Mouse (Mus musculus): ENCODE measurements around the gene Gm29666. TPM values are rescaled to one million over a fixed set of nuclear protein-coding genes. Genes with fewer than 3 reads are reported as not detected.
"Not testable (repeated sequence)": the region's sequence is repeated elsewhere in the genome, so short reads cannot be mapped to it uniquely, and the experiment has no call there.

Gene Gm29666
- polyA plus RNA-seq, 2 experiments, result 0.40 to 1.1 TPM

DNA sequence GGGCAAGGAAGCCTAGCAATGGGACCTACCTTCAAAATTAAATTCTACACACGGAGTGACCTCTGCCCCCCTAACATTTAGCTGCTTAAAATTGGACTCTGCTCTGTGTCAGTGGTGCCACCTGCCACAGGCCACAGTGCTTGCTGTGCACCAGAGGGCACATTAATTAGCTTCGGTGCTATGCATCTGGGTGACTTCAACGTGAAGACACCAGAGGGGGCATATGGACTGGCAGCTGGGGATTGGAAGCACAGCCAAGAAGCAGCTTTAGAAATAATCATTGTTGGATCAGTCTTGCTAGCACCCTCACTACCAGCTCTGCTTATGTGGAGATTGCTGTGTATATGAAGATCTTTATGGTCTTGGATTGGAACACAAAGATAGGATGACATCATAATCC lies 6.6 kb downstream of the Gm29666 start:
- H3K4me3 ChIP-seq (replicated peaks; ENCODE audit: low read length), result no peak overlapping the region
- H3K9me3 ChIP-seq (ENCODE audit: control insufficient read depth, low read length), result no peaks in the 10 kb centered on the region
- H3K27me3 ChIP-seq (ENCODE audit: control insufficient read depth, insufficient read depth, low read length), result no peaks in the 10 kb centered on the region
- no peak for TF ChIP-seq POLR2A (IDR thresholded peaks at IDR 0.05; ENCODE audit: borderline replicate concordance, extremely low read depth, insufficient read depth, insufficient read length)
- ATAC-seq (ENCODE audit: low FRiP score, low read depth) (no peak), DNase-seq (ENCODE audit: low spot score) (no peak)
- WGBS, result 92% methylated on average over 3 of the region's 3 CpGs
- no peak overlapping the region for H3K4me2 ChIP-seq (replicated peaks; ENCODE audit: low read depth, low read length, severe bottlenecking)
- H3K4me1 ChIP-seq (ENCODE audit: control insufficient read depth, insufficient read depth, low read length), result no peaks in the 10 kb centered on the region
- no peaks in the 10 kb centered on the region for H3K36me3 ChIP-seq (ENCODE audit: control insufficient read depth, insufficient read depth, low read length)
- H3K9ac ChIP-seq (ENCODE audit: low read depth, low read length, severe bottlenecking), result no peak overlapping the region
- H3K27ac ChIP-seq (replicated peaks; ENCODE audit: low read depth, low read length), result no peak overlapping the region

DNA sequence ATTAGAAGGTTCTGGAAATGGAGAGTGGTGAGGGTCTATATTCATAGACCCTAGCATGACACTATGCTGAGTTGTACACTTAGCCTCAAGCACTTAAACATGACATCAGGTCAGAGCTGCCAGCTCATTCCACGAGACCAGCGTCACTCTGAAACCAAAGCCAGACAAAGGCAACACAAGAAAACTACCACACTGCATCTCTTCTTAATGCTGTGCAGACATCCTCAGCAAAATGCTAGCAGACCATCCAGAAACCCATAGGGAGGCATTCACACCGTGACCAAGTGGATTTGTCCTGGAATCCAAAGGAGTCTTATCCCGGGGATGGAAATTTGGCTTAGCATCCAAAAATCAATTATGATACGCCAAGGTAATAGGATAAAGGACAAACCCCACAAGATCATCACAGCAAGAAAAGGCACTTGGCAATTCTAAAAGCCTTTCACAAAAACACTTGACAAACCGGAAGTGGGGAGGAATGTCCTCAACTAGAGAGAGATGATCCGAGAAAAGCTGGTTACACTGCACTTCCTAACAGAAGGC lies 15.9 kb downstream of the Gm29666 start:
- TF ChIP-seq POLR2A (IDR thresholded peaks at IDR 0.05; ENCODE audit: borderline replicate concordance, extremely low read depth, insufficient read depth, insufficient read length), result no peak
- ATAC-seq (ENCODE audit: low FRiP score, low read depth) (no peak), DNase-seq (ENCODE audit: low spot score) (no peak)

DNA sequence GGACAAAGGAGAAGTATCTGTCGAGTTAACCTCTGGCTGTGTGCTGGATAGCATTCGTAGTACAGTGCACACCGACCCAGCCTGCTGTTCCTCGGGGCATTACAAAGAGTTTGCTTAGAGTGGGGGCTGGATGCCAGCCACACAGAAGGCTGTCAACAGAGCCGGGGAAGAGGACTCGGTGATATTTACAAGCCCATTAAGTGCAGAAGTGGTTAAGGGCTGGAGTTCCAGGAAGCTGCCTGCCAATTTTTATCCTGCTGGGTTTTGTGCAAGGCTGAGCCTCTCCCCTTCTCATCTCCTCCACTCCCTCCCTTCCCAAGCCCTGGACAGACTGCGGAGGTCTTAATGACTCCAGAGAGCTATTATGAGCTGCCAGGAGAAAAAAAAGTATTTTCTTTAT lies 21.8 kb downstream of the Gm29666 start:
- TF ChIP-seq POLR2A (IDR thresholded peaks at IDR 0.05; ENCODE audit: borderline replicate concordance, extremely low read depth, insufficient read depth, insufficient read length), result no peak

More for the DNA sequence above, 15.9 kb downstream of the Gm29666 start:
- Histone ChIP-seq H3K4me2 (replicated peaks; ENCODE audit: low read depth, low read length, severe bottlenecking) (no peak overlapping the region), H3K9ac (ENCODE audit: low read depth, low read length, severe bottlenecking) (no peak overlapping the region), H3K9me3 (ENCODE audit: control insufficient read depth, low read length) (no peaks in the 10 kb centered on the region), H3K4me3 (replicated peaks; ENCODE audit: low read length) (no peak overlapping the region), H3K36me3 (ENCODE audit: control insufficient read depth, insufficient read depth, low read length) (no peaks in the 10 kb centered on the region), H3K27ac (replicated peaks; ENCODE audit: low read depth, low read length) (no peak overlapping the region), H3K4me1 (ENCODE audit: control insufficient read depth, insufficient read depth, low read length) (no peaks in the 10 kb centered on the region; the same call in 1 of the 2 replicates), H3K27me3 (ENCODE audit: control insufficient read depth, insufficient read depth, low read length) (no peaks in the 10 kb centered on the region)
- WGBS, result 78% methylated on average over 7 of the region's 7 CpGs

DNA sequence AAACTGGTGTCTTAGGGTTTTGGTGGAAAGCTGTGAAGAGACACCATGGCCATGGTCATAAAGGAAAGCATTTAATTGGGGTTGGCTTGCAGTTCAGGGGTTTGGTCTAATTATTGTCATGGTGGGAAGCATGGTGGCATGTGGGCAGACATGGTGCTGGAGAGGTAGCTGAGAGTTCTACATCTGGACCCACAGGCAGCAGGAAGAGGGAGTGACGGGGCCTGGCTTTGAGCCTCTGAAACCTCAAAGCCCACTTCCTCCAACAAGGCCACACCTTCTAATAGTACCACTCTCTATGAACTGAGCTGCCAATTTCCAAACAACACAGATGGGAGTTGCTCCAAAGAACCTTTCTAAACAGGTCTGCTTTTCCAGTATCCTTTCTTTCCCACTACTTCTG lies 23.2 kb downstream of the Gm29666 start:
- H3K9me3 ChIP-seq (ENCODE audit: control insufficient read depth, low read length), result no peaks in the 10 kb centered on the region
- no peak for TF ChIP-seq POLR2A (IDR thresholded peaks at IDR 0.05; ENCODE audit: borderline replicate concordance, extremely low read depth, insufficient read depth, insufficient read length)
- no peak overlapping the region for H3K27ac ChIP-seq (replicated peaks; ENCODE audit: low read depth, low read length)
- ATAC-seq (ENCODE audit: low FRiP score, low read depth) (no peak), DNase-seq (ENCODE audit: low spot score) (no peak)
- H3K36me3 ChIP-seq (ENCODE audit: control insufficient read depth, insufficient read depth, low read length), result no peaks in the 10 kb centered on the region
- no peak overlapping the region for H3K4me2 ChIP-seq (replicated peaks; ENCODE audit: low read depth, low read length, severe bottlenecking)
- no peak overlapping the region for H3K9ac ChIP-seq (ENCODE audit: low read depth, low read length, severe bottlenecking)
- no peaks in the 10 kb centered on the region for H3K27me3 ChIP-seq (ENCODE audit: control insufficient read depth, insufficient read depth, low read length)
- H3K4me3 ChIP-seq (replicated peaks; ENCODE audit: low read length), result no peak overlapping the region
- peaks cover 10% of the 10 kb centered on the region for H3K4me1 ChIP-seq (ENCODE audit: control insufficient read depth, insufficient read depth, low read length)
- WGBS, result 53% methylated on average over 1 of the region's 1 CpGs

More for the DNA sequence above, 21.8 kb downstream of the Gm29666 start:
- H3K27ac ChIP-seq (replicated peaks; ENCODE audit: low read depth, low read length), result no peak overlapping the region
- no peaks in the 10 kb centered on the region for H3K9me3 ChIP-seq (ENCODE audit: control insufficient read depth, low read length)
- no peaks in the 10 kb centered on the region for H3K36me3 ChIP-seq (ENCODE audit: control insufficient read depth, insufficient read depth, low read length)
- ATAC-seq (ENCODE audit: low FRiP score, low read depth), result peak; percentile 62; the same call in 1 of the 2 replicates
- DNase-seq (ENCODE audit: low spot score), result peak; percentile 56
- H3K4me1 ChIP-seq (ENCODE audit: control insufficient read depth, insufficient read depth, low read length), result peaks cover 10% of the 10 kb centered on the region
- no peak overlapping the region for H3K9ac ChIP-seq (ENCODE audit: low read depth, low read length, severe bottlenecking)
- H3K4me2 ChIP-seq (replicated peaks; ENCODE audit: low read depth, low read length, severe bottlenecking), result 0 out of 2 replicates have a peak overlapping the region, but pooled peaks have one; percentile 5
- H3K27me3 ChIP-seq (ENCODE audit: control insufficient read depth, insufficient read depth, low read length), result no peaks in the 10 kb centered on the region
- no peak overlapping the region for H3K4me3 ChIP-seq (replicated peaks; ENCODE audit: low read length)
- 22% methylated on average over 7 of the region's 7 CpGs for WGBS

DNA sequence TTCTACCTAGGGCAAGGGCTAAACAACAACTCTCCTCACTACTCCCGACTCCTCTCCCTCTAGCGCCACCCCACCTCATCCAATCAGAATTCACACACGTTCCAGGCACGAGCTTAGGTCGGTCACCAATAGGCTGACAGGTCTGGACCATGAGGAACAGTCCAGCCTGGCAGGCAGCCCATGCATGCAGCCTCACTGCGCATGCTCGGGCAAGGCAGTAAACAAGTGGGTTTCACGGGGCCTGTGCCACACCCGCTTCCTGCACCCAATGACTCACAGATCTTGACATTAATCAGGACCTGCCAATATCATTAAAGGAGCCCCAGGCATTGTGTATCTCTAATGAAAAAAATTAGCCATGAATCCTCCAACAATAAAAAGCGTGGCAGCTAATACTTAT lies 23.6 kb downstream of the Gm29666 start:
- not testable (repeated sequence) for H3K9me3 ChIP-seq (ENCODE audit: control insufficient read depth, low read length); H3K36me3 ChIP-seq (ENCODE audit: control insufficient read depth, insufficient read depth, low read length); ATAC-seq (ENCODE audit: low FRiP score, low read depth); H3K27me3 ChIP-seq (ENCODE audit: control insufficient read depth, insufficient read depth, low read length); H3K27ac ChIP-seq (replicated peaks; ENCODE audit: low read depth, low read length); H3K4me2 ChIP-seq (replicated peaks; ENCODE audit: low read depth, low read length, severe bottlenecking); H3K9ac ChIP-seq (ENCODE audit: low read depth, low read length, severe bottlenecking); DNase-seq (ENCODE audit: low spot score); H3K4me3 ChIP-seq (replicated peaks; ENCODE audit: low read length)
- peaks cover 10% of the 10 kb centered on the region for H3K4me1 ChIP-seq (ENCODE audit: control insufficient read depth, insufficient read depth, low read length)
- WGBS, result 60% methylated on average over 10 of the region's 10 CpGs

DNA sequence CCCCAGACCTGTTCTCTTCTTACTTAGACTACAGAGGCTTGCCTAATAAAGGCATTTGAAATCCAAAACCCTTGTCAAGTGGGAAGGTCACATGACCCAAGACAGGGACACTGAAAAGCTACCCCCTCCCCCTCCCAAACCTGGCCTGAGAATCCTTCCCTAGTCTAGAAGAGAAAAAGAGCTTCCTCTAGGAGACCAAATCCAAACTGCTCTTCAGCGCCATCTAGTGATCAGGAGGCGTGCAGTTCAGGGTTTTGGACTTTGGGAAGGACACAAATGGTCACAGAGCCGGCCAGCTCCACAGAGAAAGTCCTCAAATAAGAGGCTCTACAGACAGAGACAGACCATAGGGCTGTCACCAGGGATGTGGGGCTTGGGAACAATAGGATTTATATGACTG lies 28.2 kb downstream of the Gm29666 start:
- no peak for TF ChIP-seq POLR2A (IDR thresholded peaks at IDR 0.05; ENCODE audit: borderline replicate concordance, extremely low read depth, insufficient read depth, insufficient read length)
- ATAC-seq (ENCODE audit: low FRiP score, low read depth) (no peak), DNase-seq (ENCODE audit: low spot score) (peak; percentile 58)
- Histone ChIP-seq H3K9me3 (ENCODE audit: control insufficient read depth, low read length) (no peaks in the 10 kb centered on the region), H3K4me1 (ENCODE audit: control insufficient read depth, insufficient read depth, low read length) (no peaks in the 10 kb centered on the region), H3K27ac (replicated peaks; ENCODE audit: low read depth, low read length) (no peak overlapping the region), H3K4me2 (replicated peaks; ENCODE audit: low read depth, low read length, severe bottlenecking) (no peak overlapping the region), H3K27me3 (ENCODE audit: control insufficient read depth, insufficient read depth, low read length) (no peaks in the 10 kb centered on the region), H3K4me3 (replicated peaks; ENCODE audit: low read length) (no peak overlapping the region), H3K9ac (ENCODE audit: low read depth, low read length, severe bottlenecking) (no peak overlapping the region), H3K36me3 (ENCODE audit: control insufficient read depth, insufficient read depth, low read length) (no peaks in the 10 kb centered on the region)
- WGBS, result 6% methylated on average over 3 of the region's 3 CpGs

All from limb, embryonic 14.5 days (tissue).